In the genomic region with DNA sequence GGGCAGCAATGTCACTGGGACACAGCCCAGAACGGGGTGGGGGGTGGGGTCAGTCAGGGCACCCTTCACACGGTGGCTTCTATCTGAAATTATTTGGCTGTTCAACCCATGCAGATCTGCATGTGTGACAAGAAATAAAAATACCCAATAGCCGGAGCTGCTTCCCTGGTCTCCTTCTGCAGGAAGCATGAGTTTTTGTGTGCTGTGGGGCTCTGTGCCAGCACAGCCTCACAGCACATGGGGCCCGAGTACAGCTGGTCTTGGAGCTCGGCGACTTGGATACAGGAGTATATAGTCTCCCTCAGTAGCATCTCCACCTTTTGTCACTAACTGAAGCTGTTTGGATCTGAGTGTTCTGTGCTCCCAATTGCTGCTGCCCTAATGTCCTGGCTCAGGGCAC, we compare ENCODE assay signal across 9 mouse cellular contexts.
DNase-seq lines count a peak whose midpoint lies in the region; ATAC-seq lines count a peak whose summit lies in the region.
"Had no signal": no experiment of that assay in that cellular context is flagged by ENCODE, and none has a peak within 500 bp of the region (broad histone marks: within the 10 kb centered on the region; RNA-seq: fewer than 3 reads in every experiment).

No protein-coding gene starts in this region.

- ATAC-seq in cerebellum, adult (ENCODE audit: insufficient number of reproducible peaks, low FRiP score, low TSS enrichment): peak; percentile 21; the same call in 1 of the 2 replicates
- no peak for ATAC-seq in forebrain, embryonic 13.5 days
- ATAC-seq in inflammation-experienced regulatory T-cells, adult 6 months: no peak

- H3K9ac ChIP-seq in forebrain, embryonic 13.5 days: no peak overlapping the region
- H3K9ac ChIP-seq: hindbrain, embryonic 13.5 days; limb, embryonic 12.5 days had no signal

- H3K27me3 ChIP-seq in forebrain, embryonic 13.5 days: no peaks in the 10 kb centered on the region
- H3K27me3 ChIP-seq: hindbrain, embryonic 13.5 days had no signal

- no peaks in the 10 kb centered on the region for H3K9me3 ChIP-seq in forebrain, embryonic 13.5 days (replicated peaks)
- H3K9me3 ChIP-seq: hindbrain, embryonic 13.5 days; limb, embryonic 12.5 days had no signal

- H3K36me3 ChIP-seq in forebrain, embryonic 13.5 days (ENCODE audit: poor library complexity, severe bottlenecking): no peaks in the 10 kb centered on the region
- H3K36me3 ChIP-seq: hindbrain, embryonic 13.5 days; limb, embryonic 12.5 days had no signal

- H3K4me1 ChIP-seq in forebrain, embryonic 13.5 days: no peaks in the 10 kb centered on the region

- H3K4me3 ChIP-seq in forebrain, embryonic 13.5 days: no peak overlapping the region
- H3K4me3 ChIP-seq: hindbrain, embryonic 13.5 days; limb, embryonic 12.5 days had no signal

- WGBS in forebrain, embryonic 13.5 days: 72% methylated on average over 6 of the region's 6 CpGs

- H3K4me2 ChIP-seq in forebrain, embryonic 13.5 days: no peak overlapping the region
- H3K4me2 ChIP-seq: hindbrain, embryonic 13.5 days; limb, embryonic 12.5 days had no signal

- no peak overlapping the region for H3K27ac ChIP-seq in forebrain, embryonic 13.5 days
- H3K27ac ChIP-seq: hindbrain, embryonic 13.5 days; limb, embryonic 12.5 days had no signal

- peak; percentile 56 to 72 for DNase-seq in left cerebral cortex, adult 18-20 months (ENCODE audit: low spot score in 2 of 2)
- no peak for DNase-seq in left cerebral cortex, adult 11 months (ENCODE audit: low spot score)
- DNase-seq in cerebellum, postnatal 25 days: peak; percentile 72 to 79
- DNase-seq in right cerebral cortex, postnatal 10 days (ENCODE audit: low spot score in 2 of 2): peak; percentile 72 to 77
